12 mouse cellular contexts compared by ENCODE assay signal in genomic region chr6:115666641-115667040, GRCm38 (mm10). TPM values are rescaled to one million over a fixed set of nuclear protein-coding genes. Genes with fewer than 3 reads are reported as not detected.
DNase-seq lines count a peak whose midpoint lies in the region; ATAC-seq and TF ChIP-seq lines count a peak whose summit lies in the region.
"Had no signal": no experiment of that assay in that cellular context is flagged by ENCODE, and none has a peak within 500 bp of the region (broad histone marks: within the 10 kb centered on the region; RNA-seq: fewer than 3 reads in every experiment).

No protein-coding gene starts in this region.

- peaks cover 26% of the 10 kb centered on the region for H3K4me1 ChIP-seq in liver, embryonic 16.5 days (ENCODE audit: control insufficient read depth, low read depth, low read length)
- 0 out of 2 replicates have a peak, but pooled peaks cover 7% of the 10 kb centered on the region for H3K4me1 ChIP-seq in forebrain, embryonic 13.5 days
- H3K4me1 ChIP-seq in neural tube, embryonic 15.5 days = peaks cover 20% of the 10 kb centered on the region
- H3K4me1 ChIP-seq: hindbrain, embryonic 10.5 days had no signal

- peak overlapping the region; percentile 41 for H3K27ac ChIP-seq in gastrocnemius, adult 2 months
- H3K27ac ChIP-seq in liver, embryonic 16.5 days (ENCODE audit: low read length) = peak overlapping the region; percentile 82
- no peak overlapping the region for H3K27ac ChIP-seq in forebrain, embryonic 13.5 days
- no peak overlapping the region for H3K27ac ChIP-seq in neural tube, embryonic 15.5 days (replicated peaks)
- H3K27ac ChIP-seq: hindbrain, embryonic 10.5 days; lung, embryonic 15.5 days had no signal

- peak overlapping the region; percentile 23 for H3K4me2 ChIP-seq in liver, embryonic 16.5 days (ENCODE audit: low read depth, low read length)
- H3K4me2 ChIP-seq in forebrain, embryonic 13.5 days = no peak overlapping the region
- H3K4me2 ChIP-seq in neural tube, embryonic 15.5 days = no peak overlapping the region
- H3K4me2 ChIP-seq: lung, embryonic 15.5 days had no signal

- no peak for TF ChIP-seq CTCF in gastrocnemius, adult 2 months (IDR thresholded peaks at IDR 0.05)

- DNase-seq in gastrocnemius, adult 2 months = no peak
- no peak for DNase-seq in gastrocnemius, postnatal 10 days
- DNase-seq in layer of hippocampus, adult 18-20 months (ENCODE audit: low spot score in 2 of 2) = no peak
- DNase-seq: cerebellum, adult 11-12 months; gastrocnemius, postnatal 25 days had no signal

- ATAC-seq in common myeloid progenitor, adult 5-6 weeks (replicated peaks; ENCODE audit: low read depth, poor library complexity, severe bottlenecking) = peak; percentile 78
- peak; percentile 91 for ATAC-seq in liver, embryonic 16.5 days (ENCODE audit: low read depth)
- peak; percentile 96 for ATAC-seq in neutrophil, adult 5-6 weeks (ENCODE audit: extremely low read depth, insufficient number of reproducible peaks, low FRiP score, poor library complexity, severe bottlenecking)
- no peak for ATAC-seq in forebrain, embryonic 13.5 days
- ATAC-seq in neural tube, embryonic 15.5 days (ENCODE audit: low FRiP score) = no peak

- H3K9me3 ChIP-seq in liver, embryonic 16.5 days (replicated peaks; ENCODE audit: control insufficient read depth, low read length) = no peaks in the 10 kb centered on the region
- no peaks in the 10 kb centered on the region for H3K9me3 ChIP-seq in forebrain, embryonic 13.5 days (replicated peaks)
- no peaks in the 10 kb centered on the region for H3K9me3 ChIP-seq in neural tube, embryonic 15.5 days (replicated peaks)
- H3K9me3 ChIP-seq: hindbrain, embryonic 10.5 days; lung, embryonic 15.5 days had no signal

- H3K4me3 ChIP-seq in gastrocnemius, adult 2 months = no peak overlapping the region
- H3K4me3 ChIP-seq in liver, embryonic 16.5 days (ENCODE audit: low read depth, low read length) = no peak overlapping the region
- no peak overlapping the region for H3K4me3 ChIP-seq in forebrain, embryonic 13.5 days
- H3K4me3 ChIP-seq in neural tube, embryonic 15.5 days (replicated peaks) = no peak overlapping the region
- H3K4me3 ChIP-seq: hindbrain, embryonic 10.5 days; lung, embryonic 15.5 days had no signal

- intact Hi-C loops in gastrocnemius, adult 2 months (cut with DNase I) = no loop called here

- H3K27me3 ChIP-seq in liver, embryonic 16.5 days (ENCODE audit: control insufficient read depth, insufficient read depth, low read depth, low read length) = no peaks in the 10 kb centered on the region
- no peaks in the 10 kb centered on the region for H3K27me3 ChIP-seq in forebrain, embryonic 13.5 days
- no peaks in the 10 kb centered on the region for H3K27me3 ChIP-seq in neural tube, embryonic 15.5 days (replicated peaks)
- H3K27me3 ChIP-seq: lung, embryonic 15.5 days had no signal

- H3K9ac ChIP-seq in liver, embryonic 16.5 days (ENCODE audit: low read depth, low read length) = 0 out of 2 replicates have a peak overlapping the region, but pooled peaks have one; percentile 14
- H3K9ac ChIP-seq in forebrain, embryonic 13.5 days = no peak overlapping the region
- H3K9ac ChIP-seq in neural tube, embryonic 15.5 days (replicated peaks) = no peak overlapping the region
- H3K9ac ChIP-seq: lung, embryonic 15.5 days had no signal

- 43% methylated on average over 4 of the region's 4 CpGs for WGBS in liver, embryonic 16.5 days (ENCODE audit: insufficient replicate concordance)
- 87% methylated on average over 4 of the region's 4 CpGs for WGBS in forebrain, embryonic 13.5 days
- 88% methylated on average over 4 of the region's 4 CpGs for WGBS in neural tube, embryonic 15.5 days

- no peaks in the 10 kb centered on the region for H3K36me3 ChIP-seq in liver, embryonic 16.5 days (ENCODE audit: control insufficient read depth, insufficient read depth)
- H3K36me3 ChIP-seq in forebrain, embryonic 13.5 days (ENCODE audit: poor library complexity, severe bottlenecking) = peaks cover 14% of the 10 kb centered on the region
- H3K36me3 ChIP-seq in neural tube, embryonic 15.5 days = no peaks in the 10 kb centered on the region

RNA-seq across cellular contexts. Expression of gene Raf1, which starts 9.8 kb away (rescaled TPM):
- 100 to 1,000 TPM; 129 to 136 TPM for total RNA-seq in gastrocnemius, adult 2 months (2021)
- total RNA-seq in gastrocnemius, postnatal 10 days (2021) = 100 to 1,000 TPM; 102 to 108 TPM
- 68.9 and 70.8 TPM in 2 replicates for total RNA-seq in common myeloid progenitor, adult 5-6 weeks (2017)
- 36.8 and 39.3 TPM in 2 replicates for polyA plus RNA-seq in liver, embryonic 16.5 days (2015; fragmentation: Nextera tagmentation; extraction: Ambion mirVana)
- 278 and 293 TPM in 2 replicates for total RNA-seq in neutrophil, adult 5-6 weeks (2017)
- 137 and 156 TPM in 2 replicates for polyA plus RNA-seq in forebrain, embryonic 13.5 days (2015; fragmentation: Nextera tagmentation; extraction: Ambion mirVana)
- 116 and 125 TPM in 2 replicates for polyA plus RNA-seq in neural tube, embryonic 15.5 days (2015; fragmentation: Nextera tagmentation; extraction: Ambion mirVana)
- total RNA-seq in layer of hippocampus, adult 18-20 months (2021) = 10 to 100 TPM; 78.5 to 79.3 TPM

Comparison
In these comparisons a context has a peak if more than half of its experiments do, and no peak if none do; other contexts are left out.
1. H3K27ac ChIP-seq: peak in gastrocnemius, adult 2 months (single experiment) and liver, embryonic 16.5 days (single experiment); none in forebrain, embryonic 13.5 days (single experiment) and neural tube, embryonic 15.5 days (single experiment).
2. ATAC-seq: peak in common myeloid progenitor, adult 5-6 weeks (single experiment), liver, embryonic 16.5 days (single experiment) and neutrophil, adult 5-6 weeks (single experiment); none in forebrain, embryonic 13.5 days (single experiment) and neural tube, embryonic 15.5 days (single experiment).